Mouse (Mus musculus): Measurements from ENCODE around the gene Ms4a3.
A peak's percentile ranks its signal among the peaks of the same experiment; 100 is the strongest.

Ms4a3 gene

GRCm38 (mm10) chr19:11640732-11641131 is at the start of gene Ms4a3:
TSS of gene Ms4a3 (minus strand) at chr19:11640851.
- DNase-seq (ENCODE audit: low read depth, low spot score), result no peak

DNA sequence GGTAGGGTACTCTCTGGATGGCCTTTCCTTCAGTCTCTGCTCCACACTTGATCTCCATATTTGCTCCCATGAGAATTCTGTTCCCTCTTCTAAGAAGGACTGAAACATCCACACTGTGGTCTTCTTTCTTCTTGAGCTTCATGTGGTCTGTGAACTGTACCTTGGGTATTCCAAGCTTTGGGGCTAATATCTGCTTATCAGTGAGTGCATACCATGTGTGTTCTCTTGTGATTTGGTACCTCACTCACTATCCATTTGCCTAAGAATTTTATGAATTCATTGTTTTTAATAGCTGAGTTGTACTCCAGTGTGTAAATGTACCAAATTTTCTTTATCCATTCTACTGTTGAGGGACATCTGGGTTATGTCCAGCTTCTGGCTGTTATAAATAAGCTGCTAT is 20.9 kb upstream of the Ms4a3 start:
- no peak for DNase-seq (ENCODE audit: low read depth, low spot score)

DNA sequence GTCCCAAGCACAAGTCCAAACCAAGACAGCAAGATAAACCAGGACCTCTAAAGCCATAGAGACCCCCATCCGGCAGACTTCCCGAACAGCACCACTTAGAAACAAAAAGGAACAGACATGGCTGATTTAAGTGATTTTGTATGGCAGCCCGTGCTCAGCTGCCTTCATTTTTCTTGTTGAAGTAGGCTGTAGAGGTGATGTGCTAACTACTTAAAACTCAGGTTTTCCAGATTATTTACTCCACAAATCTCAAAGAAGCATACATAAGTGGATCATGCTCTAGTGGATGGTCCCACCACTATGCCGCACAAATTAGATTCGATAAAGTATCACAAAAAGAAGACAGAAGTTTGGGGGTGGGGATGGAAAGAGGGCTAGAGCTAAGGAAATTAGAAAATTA is 19.8 kb upstream of the Ms4a3 start, which contains the start of gene Oosp2:
Gene Oosp2 (minus strand): TSS at position 101 of the 400 bp plus-strand sequence.
- DNase-seq (ENCODE audit: low read depth, low spot score), result no peak

GRCm38 (mm10) chr19:11659142-11659541 is 18.5 kb upstream of the Ms4a3 start:
- no peak for DNase-seq (ENCODE audit: low read depth, low spot score)

GRCm38 (mm10) chr19:11649564-11649963 is 8.9 kb upstream of the Ms4a3 start:
- no peak for DNase-seq (ENCODE audit: low read depth, low spot score)

- DNase-seq (ENCODE audit: low read depth, low spot score), result no peak
These were observed 5.5 kb upstream of the Ms4a3 start for GRCm38 (mm10) chr19:11646166-11646565.

GRCm38 (mm10) chr19:11639038-11639437 is 1.6 kb downstream of the Ms4a3 start:
- DNase-seq (ENCODE audit: low read depth, low spot score), result no peak

DNA sequence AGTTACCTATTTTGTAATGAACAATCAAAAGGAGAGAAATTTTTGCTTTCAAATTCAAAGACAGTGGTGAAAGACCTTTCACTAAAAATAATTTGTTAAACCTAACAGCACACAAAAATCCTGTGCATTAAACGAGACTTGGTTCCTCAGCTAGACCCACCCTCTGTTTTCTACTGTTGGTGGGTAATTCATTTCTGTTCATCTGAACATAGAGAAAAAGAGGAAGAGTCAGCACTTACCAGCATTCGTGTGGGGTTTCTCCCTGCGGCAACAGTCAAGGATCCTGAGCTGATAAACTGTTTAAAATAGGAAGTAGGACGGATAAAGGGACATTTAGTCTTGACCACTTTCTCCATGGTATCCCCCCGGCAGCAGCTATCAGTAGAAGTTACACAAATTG is 5.1 kb downstream of the Ms4a3 start:
- DNase-seq (ENCODE audit: low read depth, low spot score), result no peak

DNA sequence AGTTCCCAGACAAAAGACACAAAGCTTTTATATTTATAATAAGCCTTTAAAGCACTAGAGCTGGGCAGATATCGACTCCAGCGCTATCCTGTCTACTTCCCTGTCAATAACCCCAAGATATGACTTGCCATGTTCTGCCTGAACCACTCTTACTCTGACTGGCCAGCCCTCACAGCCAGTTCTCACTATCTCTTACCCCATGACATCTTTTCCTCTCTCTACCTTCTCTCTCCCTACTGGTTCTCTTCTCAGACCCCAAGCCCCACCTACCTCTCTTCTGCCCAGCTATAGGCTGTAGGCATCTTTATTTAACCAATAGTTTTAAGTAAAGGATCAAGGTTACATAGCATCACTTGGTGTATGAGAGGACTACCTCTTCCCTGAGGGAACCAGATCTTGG is 6.3 kb downstream of the Ms4a3 start:
- DNase-seq (ENCODE audit: low read depth, low spot score), result no peak

DNA sequence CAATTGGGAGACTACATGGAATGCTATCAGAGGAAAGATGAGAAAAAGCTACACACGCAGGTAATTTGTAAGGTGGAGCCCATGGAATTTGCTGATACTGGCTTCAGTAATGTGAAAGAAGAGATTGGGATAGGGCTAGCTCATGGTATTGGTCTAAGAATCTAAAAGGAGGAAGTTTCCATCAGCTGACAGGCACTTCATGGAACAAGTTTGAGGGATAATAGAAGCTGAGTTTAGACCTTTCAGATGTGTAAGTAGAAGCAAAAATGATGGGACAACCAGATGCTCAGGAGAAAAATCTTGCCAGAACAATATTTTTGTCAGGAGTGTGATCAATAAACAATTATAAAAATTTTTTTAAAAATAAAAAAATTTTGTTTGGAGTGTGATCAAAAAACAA is 6.9 kb downstream of the Ms4a3 start:
- no peak for DNase-seq (ENCODE audit: low read depth, low spot score)

GRCm38 (mm10) chr19:11625231-11625630 is 15.4 kb downstream of the Ms4a3 start:
- peak; percentile 5 for DNase-seq (ENCODE audit: low read depth, low spot score)

GRCm38 (mm10) chr19:11624800-11625199 is 15.9 kb downstream of the Ms4a3 start:
- no peak for DNase-seq (ENCODE audit: low read depth, low spot score)

DNA sequence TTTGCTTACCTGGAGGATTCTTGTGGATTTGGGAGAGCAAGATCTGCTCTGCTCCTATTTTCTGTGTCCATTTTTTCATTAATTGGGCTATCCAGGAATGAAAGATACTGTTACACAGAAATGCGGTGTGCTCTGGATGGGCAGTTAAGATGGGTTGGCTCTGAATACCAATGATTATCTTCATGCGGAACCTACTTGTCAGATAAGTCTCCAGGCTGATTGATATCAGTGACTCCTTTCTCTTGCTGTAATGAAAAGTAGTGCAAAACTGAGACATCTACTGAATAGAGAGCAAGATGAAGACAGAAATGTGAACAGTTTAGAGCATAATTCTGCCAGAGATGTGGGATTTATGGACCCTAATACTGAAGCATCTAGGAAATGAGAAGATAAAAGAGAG is 17.1 kb downstream of the Ms4a3 start, which contains the start of gene Ms4a2:
Gene Ms4a2 (minus strand): TSS at position 169 of the 400 bp plus-strand sequence.
- DNase-seq (ENCODE audit: low read depth, low spot score), result no peak

DNA sequence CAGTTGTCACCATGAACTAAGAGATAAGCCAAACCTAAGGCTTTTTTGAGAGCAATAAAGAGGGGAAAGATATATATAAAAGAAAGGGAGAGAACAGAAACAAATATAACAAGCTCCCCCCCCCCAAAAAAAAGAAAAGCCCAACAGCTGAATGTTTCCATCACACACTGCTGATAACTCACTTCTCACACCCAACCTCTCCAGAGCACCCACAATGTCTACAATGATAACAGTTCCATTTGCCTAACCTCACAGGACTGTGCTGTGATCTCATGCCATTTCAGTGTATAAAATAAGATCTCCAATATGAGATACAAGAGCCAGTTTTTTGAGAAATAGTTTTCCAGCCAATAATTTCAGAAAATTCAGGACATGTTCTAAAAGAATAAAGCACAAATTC is 22.7 kb downstream of the Ms4a3 start:
- DNase-seq (ENCODE audit: low read depth, low spot score), result no peak

DNA sequence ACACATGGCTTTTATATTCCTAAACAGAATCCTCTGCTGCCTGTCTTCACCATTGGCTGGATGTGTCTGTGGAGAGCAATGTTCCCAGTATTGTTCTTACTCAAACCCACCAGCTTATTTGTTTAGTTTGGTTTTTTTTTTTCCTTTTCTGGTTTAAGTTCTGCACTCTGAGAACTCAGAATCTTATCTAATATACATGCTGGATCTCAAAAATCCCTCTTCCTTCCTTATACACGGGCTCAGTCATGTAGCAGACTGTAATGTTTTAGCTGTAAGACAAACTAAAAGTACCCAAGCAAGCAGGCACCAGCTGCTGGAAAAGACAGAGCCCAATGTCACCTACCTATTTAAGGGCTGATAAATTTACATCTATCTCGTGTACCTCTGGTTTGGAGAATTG is 25.8 kb downstream of the Ms4a3 start:
- DNase-seq (ENCODE audit: low read depth, low spot score), result no peak

GRCm38 (mm10) chr19:11613776-11614443 is 26.7 kb downstream of the Ms4a3 start:
- no peak for DNase-seq (ENCODE audit: low read depth, low spot score)

DNA sequence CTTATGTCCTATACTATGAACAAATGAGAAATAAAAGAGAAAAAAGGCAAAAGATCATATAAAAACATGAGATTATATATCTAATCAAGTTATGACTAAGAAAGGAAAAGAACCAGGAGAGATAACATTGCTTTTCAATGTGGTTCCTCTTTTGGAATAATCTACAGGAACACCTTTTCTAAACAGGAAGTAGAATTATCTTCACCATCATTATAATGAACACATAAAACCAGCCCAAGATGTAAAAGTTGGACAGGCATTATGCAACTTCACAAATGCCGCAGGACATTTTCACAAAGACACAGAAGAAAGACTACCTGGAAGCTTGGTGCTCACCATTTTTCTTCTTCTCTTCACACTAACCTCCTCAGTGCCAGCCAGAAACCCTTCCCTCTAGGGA is 27.6 kb downstream of the Ms4a3 start:
- no peak for DNase-seq (ENCODE audit: low read depth, low spot score)

DNA sequence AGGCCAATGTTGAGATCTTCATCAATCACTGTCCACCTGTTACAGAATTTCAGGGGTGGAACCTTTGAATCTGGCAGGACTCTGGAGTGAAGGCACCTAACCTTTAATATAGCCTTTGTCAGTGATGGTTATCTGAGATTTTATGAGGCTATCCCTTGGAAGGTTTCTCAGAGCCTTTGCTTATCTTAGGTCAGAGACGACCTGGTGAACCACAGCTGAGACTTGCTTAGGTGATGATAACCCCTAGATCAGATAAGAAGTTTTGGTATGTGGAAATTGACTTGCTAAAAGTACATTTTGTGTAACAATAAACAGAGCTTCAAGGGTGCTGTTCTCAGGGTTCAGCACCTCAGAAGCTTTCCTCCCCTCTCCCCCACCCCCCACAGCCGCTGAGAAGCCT is 28.4 kb downstream of the Ms4a3 start:
- DNase-seq (ENCODE audit: low read depth, low spot score), result no peak

- no peak for DNase-seq (ENCODE audit: low read depth, low spot score)
These were observed 29.1 kb downstream of the Ms4a3 start for GRCm38 (mm10) chr19:11611541-11611945.

DNA sequence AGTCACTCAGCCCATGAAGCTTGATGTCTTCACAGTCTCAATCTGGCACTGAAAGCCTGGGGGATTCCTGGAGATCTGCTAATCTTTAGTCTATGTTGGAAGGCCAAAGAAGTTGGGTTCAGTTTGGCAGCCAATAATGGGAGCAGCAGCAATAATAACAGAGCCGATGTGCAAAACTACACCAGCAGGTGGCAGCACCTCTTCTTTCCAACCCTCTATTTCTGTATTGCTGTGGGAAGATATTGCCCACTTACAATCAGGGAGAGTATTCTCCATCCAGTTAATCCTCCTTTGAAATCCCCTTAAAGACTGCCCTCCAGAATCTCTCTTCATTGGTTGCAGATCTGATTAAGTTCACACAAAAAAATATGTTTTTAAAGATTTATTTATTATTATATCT is 32.5 kb downstream of the Ms4a3 start:
- DNase-seq (ENCODE audit: low read depth, low spot score), result peak; percentile 11

GRCm38 (mm10) chr19:11604603-11605002 is 36.0 kb downstream of the Ms4a3 start, which contains the start of gene Ms4a6d:
TSS of gene Ms4a6d (minus strand) at chr19:11604849.
- no peak for DNase-seq (ENCODE audit: low read depth, low spot score)

- DNase-seq (ENCODE audit: low read depth, low spot score), result no peak
These were observed 38.6 kb downstream of the Ms4a3 start for GRCm38 (mm10) chr19:11602026-11602425.

GRCm38 (mm10) chr19:11601349-11601748 is 39.3 kb downstream of the Ms4a3 start:
- DNase-seq (ENCODE audit: low read depth, low spot score), result no peak

All from c-Kit-negative CD71-positive TER-119-positive erythroid progenitor cells, embryonic 14.5 days (primary cell).